Mouse (Mus musculus) hindbrain, embryonic 13.5 days (tissue): Measurements from ENCODE around the gene Cnmd. TPM values are rescaled to one million over a fixed set of nuclear protein-coding genes. Genes with fewer than 3 reads are reported as not detected.

Experiments
- ATAC-seq: fragments of 200-750 bp; cut with Nextera tagmentation; 2 replicates; pipeline ENCODE4 v1.8.0; 2017; ENCODE audit warnings: moderate TSS enrichment; ENCODE audit not compliant: low FRiP score
- H3K27ac ChIP-seq: fragments of 300-500 bp; sonication (generic); 2 replicates; pipeline ENCODE4 v1.5.1; 2015; ENCODE audit warnings: inconsistent platforms, mild to moderate bottlenecking, moderate library complexity
- H3K27me3 ChIP-seq: fragments of 300-500 bp; sonication (generic); 2 replicates; pipeline ENCODE4 v1.6.1; 2015; ENCODE audit warnings: mild to moderate bottlenecking, inconsistent platforms
- H3K36me3 ChIP-seq: fragments of 300-500 bp; sonication (generic); 2 replicates; pipeline ENCODE4 v1.6.1; 2015; ENCODE audit warnings: mild to moderate bottlenecking, inconsistent platforms
- H3K4me1 ChIP-seq: fragments of 300-500 bp; sonication (generic); replicated peaks from 2 replicates; pipeline ENCODE4 v1.6.1; 2015; ENCODE audit warnings: inconsistent platforms
- H3K4me2 ChIP-seq: fragments of 300-500 bp; sonication (generic); 2 replicates; pipeline ENCODE4 v1.6.1; 2015; ENCODE audit warnings: inconsistent platforms, mild to moderate bottlenecking, moderate library complexity
- H3K4me3 ChIP-seq: fragments of 300-500 bp; sonication (generic); 2 replicates; pipeline ENCODE4 v1.5.1; 2015; ENCODE audit warnings: mild to moderate bottlenecking, inconsistent platforms
- H3K9ac ChIP-seq: fragments of 300-500 bp; sonication (generic); 2 replicates; pipeline ENCODE4 v1.6.1; 2015; ENCODE audit warnings: mild to moderate bottlenecking, inconsistent platforms
- H3K9me3 ChIP-seq: fragments of 300-500 bp; sonication (generic); 2 replicates; pipeline ENCODE4 v1.6.1; 2016; ENCODE audit warnings: inconsistent platforms
- WGBS: fragments of 180-500 bp; shearing (Covaris S2); methylation state at CpG from one replicate; pipeline ENCODE4 v1.1.7; 2015; 5-methylcytosine and 5-hydroxymethylcytosine counted together
- polyA plus RNA-seq: library from polyadenylated mRNA; unstranded; fragments of >200 nt; fragmentation: Nextera tagmentation; extraction: Ambion mirVana; gene quantifications from 2 replicates; pipeline ENCODE4 v1.2.1, GENCODE M21; 2015

Gene Cnmd
- polyA plus RNA-seq = 5.1 and 11.3 TPM in 2 replicates

DNA sequence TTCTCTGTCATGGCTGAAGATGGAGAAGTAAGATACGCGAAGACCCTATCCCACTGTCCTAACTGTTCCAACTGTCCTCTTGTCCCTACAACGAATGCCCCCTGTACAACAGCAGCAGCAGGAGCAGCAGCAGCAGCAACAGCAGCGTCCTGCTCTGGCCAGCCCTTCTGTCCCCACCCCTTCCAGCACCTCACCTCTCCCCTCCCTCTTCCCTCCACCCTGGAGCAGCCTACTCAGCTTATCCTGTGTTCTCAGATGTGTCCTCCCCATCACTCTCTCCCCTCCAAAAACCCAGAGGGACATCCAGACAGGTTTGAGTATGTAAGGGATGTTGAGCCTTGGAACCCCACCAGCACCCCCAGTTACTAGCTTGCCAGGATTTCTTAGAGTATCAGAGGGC is at the start of gene Cnmd:
Gene Cnmd (minus strand): TSS at position 170 of the 400 bp plus-strand sequence.
- 63% methylated on average over 4 of the region's 4 CpGs for WGBS

DNA sequence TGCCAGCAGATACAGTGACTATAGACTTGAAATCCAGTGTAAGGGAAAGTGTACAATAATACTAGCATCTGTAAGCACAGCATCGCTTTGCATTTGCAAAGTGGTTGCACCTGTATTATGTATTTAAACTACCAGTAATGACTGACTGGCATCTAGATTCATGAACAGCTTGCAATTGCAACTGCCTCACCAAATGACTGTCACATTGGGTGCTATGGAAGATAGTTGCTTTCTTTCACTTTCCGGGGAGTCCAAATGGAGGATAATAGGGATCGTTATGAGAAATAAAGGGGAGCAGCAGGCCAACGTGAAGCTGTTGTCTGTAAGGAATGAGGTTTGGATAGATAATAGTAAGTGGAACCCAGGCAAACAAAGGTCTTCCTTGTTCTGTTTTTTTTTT is 49.3 kb upstream of the Cnmd start:
- no peak for ATAC-seq
- no peak overlapping the region for H3K4me3 ChIP-seq
- no peak overlapping the region for H3K4me2 ChIP-seq
- H3K27me3 ChIP-seq = no peaks in the 10 kb centered on the region
- H3K27ac ChIP-seq = no peak overlapping the region
- H3K9me3 ChIP-seq = no peaks in the 10 kb centered on the region
- no peak overlapping the region for H3K9ac ChIP-seq
- WGBS = 62% methylated on average over 4 of the region's 4 CpGs
- H3K36me3 ChIP-seq = no peaks in the 10 kb centered on the region
- H3K4me1 ChIP-seq = no peaks in the 10 kb centered on the region

More for the DNA sequence above, at the start of gene Cnmd:
- ATAC-seq = no peak
- H3K27ac ChIP-seq = peak within 1 kb of the TSS; percentile 26; the same call in 1 of the 2 replicates
- H3K4me1 ChIP-seq = peaks cover 44% of the 10 kb centered on the region
- no peaks in the 10 kb centered on the region for H3K36me3 ChIP-seq
- no peaks in the 10 kb centered on the region for H3K9me3 ChIP-seq
- peak within 1 kb of the TSS; percentile 45 for H3K4me2 ChIP-seq
- peak within 1 kb of the TSS; percentile 19 for H3K4me3 ChIP-seq
- H3K27me3 ChIP-seq = peaks cover 9% of the 10 kb centered on the region
- H3K9ac ChIP-seq = peak within 1 kb of the TSS; percentile 40; the same call in 1 of the 2 replicates

DNA sequence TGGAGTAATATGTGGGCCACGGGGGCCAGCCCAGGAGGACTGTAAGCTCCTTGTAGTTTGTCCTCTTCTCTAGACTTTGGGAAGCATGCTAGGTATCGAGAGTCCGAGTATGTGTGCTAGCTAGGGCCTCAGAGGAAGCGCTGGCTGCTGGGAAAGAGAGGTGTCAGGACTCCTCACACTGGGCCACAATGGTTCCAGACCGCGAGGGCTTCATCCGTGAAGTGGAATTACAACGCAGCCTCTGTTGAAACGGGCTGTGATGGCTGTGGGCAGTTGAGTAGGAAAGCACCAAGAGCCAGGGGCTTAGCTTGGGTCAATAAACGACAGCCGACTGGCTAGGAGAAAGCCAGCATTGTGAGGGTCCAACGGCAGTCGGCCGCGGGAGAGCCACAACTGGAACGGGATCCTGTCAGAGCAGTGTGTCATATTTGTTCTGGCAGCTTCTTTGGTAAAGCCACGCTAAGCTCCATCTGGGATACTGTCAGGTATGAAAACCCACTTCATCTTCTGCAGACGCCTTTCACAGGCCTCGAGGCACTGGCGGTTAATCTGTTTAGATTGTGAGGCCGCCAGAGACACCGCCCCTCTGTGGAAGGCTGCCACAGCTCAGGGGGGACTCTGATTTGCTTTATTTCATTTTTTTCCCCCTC is 41.7 kb upstream of the Cnmd start:
- H3K27me3 ChIP-seq = no peaks in the 10 kb centered on the region
- H3K9me3 ChIP-seq = no peaks in the 10 kb centered on the region
- H3K4me3 ChIP-seq = no peak overlapping the region
- H3K9ac ChIP-seq = no peak overlapping the region
- peaks cover 20% of the 10 kb centered on the region for H3K4me1 ChIP-seq
- ATAC-seq = no peak
- no peak overlapping the region for H3K4me2 ChIP-seq
- H3K27ac ChIP-seq = no peak overlapping the region
- 79% methylated on average over 22 of the region's 22 CpGs for WGBS
- H3K36me3 ChIP-seq = no peaks in the 10 kb centered on the region

DNA sequence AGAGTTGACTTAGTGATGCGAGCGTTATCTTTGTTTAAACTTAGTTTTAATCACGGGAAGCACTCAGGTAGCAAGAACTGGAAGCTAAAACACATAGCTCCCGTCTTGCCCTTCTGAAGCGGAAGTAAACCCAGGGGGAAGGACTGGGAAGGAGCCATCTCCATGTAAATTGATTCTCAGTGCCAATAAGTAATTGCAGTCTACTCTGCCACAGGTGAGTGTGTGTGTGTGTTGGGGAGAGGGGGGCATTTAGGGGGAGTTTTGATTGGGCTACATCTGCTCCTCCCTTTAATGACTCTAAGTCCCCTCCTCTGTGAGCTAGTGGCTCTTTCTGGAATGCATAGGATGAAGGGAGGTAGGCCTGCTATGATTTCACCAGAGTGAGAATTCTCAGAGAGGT is 39.6 kb upstream of the Cnmd start:
- H3K9ac ChIP-seq = no peak overlapping the region
- H3K4me3 ChIP-seq = no peak overlapping the region
- no peak for ATAC-seq
- H3K27ac ChIP-seq = peak overlapping the region; percentile 76
- H3K27me3 ChIP-seq = no peaks in the 10 kb centered on the region
- no peaks in the 10 kb centered on the region for H3K36me3 ChIP-seq
- WGBS = 48% methylated on average over 5 of the region's 5 CpGs
- H3K4me1 ChIP-seq = peaks cover 20% of the 10 kb centered on the region
- H3K4me2 ChIP-seq = no peak overlapping the region
- no peaks in the 10 kb centered on the region for H3K9me3 ChIP-seq

DNA sequence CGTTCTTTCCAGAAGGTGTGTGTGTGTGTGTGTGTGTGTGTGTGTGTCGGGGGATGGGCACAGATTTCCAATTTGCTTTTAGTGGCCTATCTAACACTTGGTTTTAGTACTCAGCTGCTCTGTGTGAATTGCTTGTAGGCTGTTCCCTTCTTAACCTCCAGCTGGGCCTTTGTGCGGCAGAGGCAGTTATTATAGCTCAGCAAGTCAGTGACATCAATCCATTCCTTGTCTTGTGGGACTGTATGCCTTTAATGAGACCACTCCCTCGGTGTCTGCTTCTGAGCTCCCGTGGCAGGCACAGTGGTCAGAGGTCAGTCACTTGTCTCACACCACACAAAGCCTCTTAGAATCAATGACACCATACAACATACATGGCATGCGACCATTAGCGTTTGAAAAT is 39.1 kb upstream of the Cnmd start:
- H3K4me1 ChIP-seq = peaks cover 20% of the 10 kb centered on the region
- H3K9me3 ChIP-seq = no peaks in the 10 kb centered on the region
- 26% methylated on average over 7 of the region's 7 CpGs for WGBS
- no peak overlapping the region for H3K4me2 ChIP-seq
- H3K27me3 ChIP-seq = no peaks in the 10 kb centered on the region
- H3K9ac ChIP-seq = no peak overlapping the region
- no peak overlapping the region for H3K4me3 ChIP-seq
- H3K27ac ChIP-seq = peak overlapping the region; percentile 76
- no peaks in the 10 kb centered on the region for H3K36me3 ChIP-seq
- peak; percentile 68 for ATAC-seq

DNA sequence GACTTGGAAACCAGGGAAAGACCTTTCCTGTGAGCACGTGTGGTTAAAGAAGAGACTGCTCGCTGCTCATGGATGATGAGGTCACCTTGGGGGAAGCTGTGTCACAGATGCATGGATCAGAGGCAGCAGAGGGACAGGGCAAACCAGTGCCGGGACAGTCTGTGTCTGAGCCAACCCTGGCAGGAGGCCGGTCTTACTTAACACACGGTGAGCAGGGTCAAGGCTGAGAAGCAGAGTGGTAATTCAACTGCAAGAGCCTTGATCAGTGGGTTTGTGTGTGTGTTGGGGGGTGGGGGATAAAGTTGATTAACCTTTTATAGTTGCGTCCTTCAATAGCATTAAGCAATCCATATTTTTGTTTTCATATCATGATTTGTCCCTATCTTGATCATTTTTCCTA is 37.4 kb upstream of the Cnmd start:
- ATAC-seq = no peak
- H3K36me3 ChIP-seq = no peaks in the 10 kb centered on the region
- H3K9me3 ChIP-seq = no peaks in the 10 kb centered on the region
- no peak overlapping the region for H3K4me3 ChIP-seq
- H3K4me1 ChIP-seq = peaks cover 20% of the 10 kb centered on the region
- H3K27ac ChIP-seq = no peak overlapping the region
- no peak overlapping the region for H3K9ac ChIP-seq
- H3K4me2 ChIP-seq = no peak overlapping the region
- no peaks in the 10 kb centered on the region for H3K27me3 ChIP-seq
- 63% methylated on average over 6 of the region's 6 CpGs for WGBS

DNA sequence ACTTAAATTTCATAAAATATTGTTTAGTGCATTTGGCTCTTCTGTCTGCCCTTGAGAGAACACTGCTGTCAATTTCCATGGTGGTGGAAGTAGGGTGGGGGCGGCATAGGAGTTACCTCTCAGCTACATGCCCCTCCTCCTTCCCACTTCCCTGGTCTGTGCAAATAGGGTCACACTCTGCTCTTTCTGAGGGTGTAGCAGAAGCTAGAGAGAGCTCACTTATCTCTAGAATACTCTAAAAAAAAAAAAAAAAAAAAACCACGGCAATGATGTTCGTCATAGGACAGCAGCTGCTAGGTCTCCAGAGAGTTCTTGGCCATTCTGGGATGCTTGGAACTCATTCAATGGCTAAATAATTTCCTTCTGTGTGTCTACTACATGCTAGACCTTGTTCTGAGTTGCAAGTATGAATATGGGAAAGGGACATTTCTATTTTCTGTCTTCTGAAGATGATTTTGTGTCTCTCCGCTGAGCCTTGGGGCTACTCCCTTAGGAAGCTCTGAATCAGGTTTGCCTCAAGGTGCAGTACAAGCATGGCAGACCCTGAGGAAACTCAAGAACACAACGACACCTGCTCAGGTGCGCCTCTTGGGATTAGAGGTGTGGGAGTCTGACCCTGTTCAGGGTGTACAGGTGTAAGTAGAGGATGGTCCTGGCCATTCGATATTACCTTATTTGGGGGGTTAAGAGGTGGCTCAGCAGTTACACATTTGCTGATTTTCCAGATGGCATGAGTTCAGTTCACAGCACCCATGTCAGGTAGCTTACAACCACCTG is 28.3 kb upstream of the Cnmd start:
- WGBS = 88% methylated on average over 7 of the region's 7 CpGs

DNA sequence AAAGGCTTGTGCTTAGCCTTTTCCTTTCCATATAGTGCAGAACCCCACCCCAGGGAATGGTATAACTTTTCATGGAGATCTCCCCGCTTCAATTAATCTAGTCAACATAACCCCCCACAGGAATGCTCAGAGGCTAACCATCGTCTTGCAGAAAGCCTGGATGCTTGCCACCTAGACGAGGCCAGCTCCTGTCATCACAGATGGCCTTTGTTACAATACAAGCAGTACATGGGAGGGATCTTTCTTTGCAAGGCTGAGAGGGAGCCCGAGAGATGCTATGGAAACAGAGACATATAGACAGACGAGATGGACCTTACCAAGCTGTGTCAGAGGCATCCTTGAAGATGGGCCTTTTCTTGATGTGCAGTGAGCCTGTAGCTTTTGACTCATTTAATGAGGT is 18.7 kb upstream of the Cnmd start:
- 53% methylated on average over 5 of the region's 5 CpGs for WGBS
- H3K27me3 ChIP-seq = no peaks in the 10 kb centered on the region
- H3K36me3 ChIP-seq = no peaks in the 10 kb centered on the region
- H3K9me3 ChIP-seq = no peaks in the 10 kb centered on the region
- H3K9ac ChIP-seq = no peak overlapping the region
- no peak overlapping the region for H3K4me2 ChIP-seq
- H3K27ac ChIP-seq = no peak overlapping the region
- peaks cover 19% of the 10 kb centered on the region for H3K4me1 ChIP-seq
- ATAC-seq = no peak
- no peak overlapping the region for H3K4me3 ChIP-seq

More for the DNA sequence above, 28.3 kb upstream of the Cnmd start:
- Histone ChIP-seq H3K4me2 (no peak overlapping the region), H3K27me3 (no peaks in the 10 kb centered on the region), H3K36me3 (no peaks in the 10 kb centered on the region), H3K9ac (no peak overlapping the region), H3K9me3 (no peaks in the 10 kb centered on the region), H3K4me3 (no peak overlapping the region), H3K27ac (no peak overlapping the region), H3K4me1 (peaks cover 8% of the 10 kb centered on the region; the same call in 1 of the 2 replicates)
- ATAC-seq = no peak

DNA sequence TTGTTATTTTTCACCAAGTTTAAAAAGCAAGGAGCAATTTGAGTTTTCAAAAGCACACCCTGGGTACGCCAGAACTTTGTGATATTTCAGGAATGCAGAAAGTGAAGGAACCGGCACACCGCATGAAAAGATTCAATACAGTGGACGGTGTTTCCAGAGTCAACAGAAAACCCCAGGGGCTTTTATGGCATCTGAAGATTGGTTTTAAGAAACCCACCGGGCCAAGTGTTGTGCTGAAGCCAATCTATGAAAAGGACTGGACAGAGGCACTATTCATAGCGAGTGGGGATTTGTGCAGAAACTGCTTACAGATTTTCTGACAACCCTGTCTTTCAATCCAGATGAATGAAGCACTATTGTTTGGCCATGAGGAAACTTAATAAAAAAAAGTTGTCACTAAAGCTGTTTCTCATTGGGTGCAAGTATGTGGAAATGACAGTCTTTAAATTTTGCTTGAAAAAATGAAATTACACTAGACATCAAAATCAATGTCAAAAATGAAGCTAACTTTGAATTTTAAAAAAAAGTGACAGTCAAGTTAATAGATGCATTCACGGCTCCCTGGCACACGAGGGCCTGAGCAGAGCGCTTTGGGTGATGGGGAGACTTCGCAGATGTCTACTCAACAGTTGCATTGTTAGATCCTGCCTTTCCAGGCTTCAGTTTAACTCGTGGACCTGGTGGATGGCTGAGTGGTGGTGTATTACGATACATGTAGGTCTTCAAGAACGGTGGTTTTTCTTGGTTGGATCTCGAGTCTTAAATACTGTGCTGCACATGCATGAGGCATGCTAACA is 16.1 kb upstream of the Cnmd start:
- Histone ChIP-seq H3K4me3 (no peak overlapping the region), H3K9ac (no peak overlapping the region), H3K4me2 (0 out of 2 replicates have a peak overlapping the region, but pooled peaks have one; percentile 6), H3K9me3 (no peaks in the 10 kb centered on the region), H3K27me3 (no peaks in the 10 kb centered on the region), H3K27ac (no peak overlapping the region), H3K36me3 (no peaks in the 10 kb centered on the region), H3K4me1 (peaks cover 26% of the 10 kb centered on the region)
- 45% methylated on average over 14 of the region's 14 CpGs for WGBS
- ATAC-seq = no peak

DNA sequence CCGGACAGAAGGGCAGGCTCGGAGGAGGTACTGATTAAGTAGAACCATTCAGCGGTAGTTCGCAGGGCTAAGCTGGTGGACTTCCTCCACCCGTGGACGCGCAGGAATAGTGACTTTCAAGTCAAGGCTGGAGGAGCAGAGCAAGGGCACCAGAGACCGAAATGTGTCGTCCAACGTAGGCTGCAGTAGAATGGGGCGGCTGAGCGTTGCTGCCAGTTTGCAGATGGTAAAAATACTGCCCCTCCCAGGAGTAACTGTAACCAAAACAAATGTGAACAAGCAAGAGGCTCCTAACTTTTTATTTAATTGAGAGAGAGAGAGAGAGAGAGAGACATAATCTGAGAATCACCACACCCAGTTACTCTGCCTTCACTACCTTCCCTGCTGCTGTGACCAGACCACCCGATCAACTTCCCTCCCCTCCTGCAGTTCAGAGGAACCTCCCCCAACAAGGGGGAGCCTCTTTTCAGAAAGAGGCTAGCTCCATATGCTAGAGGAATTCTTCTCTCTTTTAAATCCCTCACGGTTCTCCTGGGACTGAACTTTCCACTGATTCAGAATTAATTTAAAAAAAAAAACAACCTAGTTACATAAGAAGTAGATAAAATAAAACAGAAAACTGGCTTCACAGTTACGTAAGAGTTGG is 15.3 kb upstream of the Cnmd start:
- no peaks in the 10 kb centered on the region for H3K27me3 ChIP-seq
- H3K4me2 ChIP-seq = no peak overlapping the region
- H3K4me3 ChIP-seq = no peak overlapping the region
- WGBS = 44% methylated on average over 15 of the region's 15 CpGs
- H3K9me3 ChIP-seq = no peaks in the 10 kb centered on the region
- peaks cover 34% of the 10 kb centered on the region for H3K4me1 ChIP-seq
- no peaks in the 10 kb centered on the region for H3K36me3 ChIP-seq
- ATAC-seq = no peak
- H3K27ac ChIP-seq = no peak overlapping the region
- no peak overlapping the region for H3K9ac ChIP-seq

DNA sequence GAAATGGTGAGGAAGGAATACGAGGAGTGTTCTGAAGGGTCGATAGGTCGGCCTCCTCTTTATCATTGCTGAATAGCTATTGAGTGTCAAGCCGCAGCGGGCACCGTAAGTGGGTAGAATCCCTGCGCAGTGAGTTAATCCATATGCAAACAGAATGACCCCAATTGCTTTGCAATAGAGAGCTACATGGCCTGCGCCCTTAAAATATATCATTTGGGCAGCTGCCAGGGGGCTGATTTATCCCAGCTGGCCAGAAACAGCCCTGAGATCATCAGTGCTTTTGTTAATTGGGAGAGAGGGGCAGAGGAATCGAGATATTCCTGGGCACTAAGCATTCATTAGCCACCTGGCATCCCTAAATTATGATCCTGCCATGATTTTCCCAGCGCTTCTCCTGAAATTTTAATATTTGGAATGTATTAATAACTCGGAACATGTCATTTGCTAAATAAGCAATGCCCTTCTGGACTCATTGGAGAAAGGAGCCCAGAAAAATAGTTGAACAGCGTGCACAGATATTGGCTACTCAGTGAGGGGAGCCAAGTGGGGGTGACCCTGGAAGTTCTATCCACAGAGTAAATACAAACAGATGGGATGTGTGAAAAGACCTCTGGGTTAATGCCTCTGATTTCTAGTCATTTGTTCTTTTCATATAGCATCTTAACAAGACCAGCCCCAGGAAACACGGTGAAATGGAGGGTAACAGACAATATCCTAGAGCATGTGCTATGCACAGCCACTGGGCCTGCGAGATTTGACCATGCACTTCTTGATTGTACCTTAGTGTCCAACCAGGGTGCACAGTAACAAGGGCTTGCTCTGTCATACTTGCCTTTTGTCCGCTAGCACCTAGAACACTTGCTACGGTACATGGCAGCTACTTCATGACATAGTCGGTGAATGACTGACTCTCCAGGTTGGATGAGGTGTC is 11.4 kb upstream of the Cnmd start:
- H3K9ac ChIP-seq = no peak overlapping the region
- peak; percentile 64; the same call in 1 of the 2 replicates for ATAC-seq
- peak overlapping the region; percentile 64 for H3K27ac ChIP-seq
- H3K36me3 ChIP-seq = no peaks in the 10 kb centered on the region
- no peak overlapping the region for H3K4me3 ChIP-seq
- H3K27me3 ChIP-seq = no peaks in the 10 kb centered on the region
- no peak overlapping the region for H3K4me2 ChIP-seq
- no peaks in the 10 kb centered on the region for H3K9me3 ChIP-seq
- H3K4me1 ChIP-seq = peaks cover 39% of the 10 kb centered on the region
- 38% methylated on average over 17 of the region's 17 CpGs for WGBS
